8 mouse cellular contexts compared by ENCODE assay signal in the genomic region with DNA sequence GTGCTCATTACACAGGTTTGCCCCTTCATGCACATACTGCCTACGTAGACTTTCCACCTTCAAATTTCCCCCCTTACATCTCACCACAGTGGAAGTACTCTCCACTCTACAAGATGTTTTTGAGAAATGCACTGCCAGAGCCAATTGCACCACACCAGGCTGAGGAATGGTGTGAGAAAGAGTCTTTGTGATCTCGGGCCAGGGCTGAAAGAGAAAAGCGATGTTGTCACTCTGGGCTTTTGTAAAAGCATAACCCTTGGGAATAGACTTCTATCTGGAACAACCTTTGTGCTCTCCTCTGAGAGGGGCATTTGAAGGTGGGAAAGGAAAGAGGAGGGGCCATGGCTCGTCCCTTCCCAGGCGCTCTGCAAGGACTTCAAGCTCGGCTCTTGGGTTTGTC.
"Had no signal": no experiment of that assay in that cellular context is flagged by ENCODE, and none has a peak within 500 bp of the region (broad histone marks: within the 10 kb centered on the region; RNA-seq: fewer than 3 reads in every experiment).

No protein-coding gene starts in this region.

- H3K27ac ChIP-seq: limb, embryonic 15.5 days; liver, embryonic 12.5 days; midbrain, embryonic 13.5 days had no signal

- DNase-seq: kidney, adult 8-10 months; kidney, postnatal 25 days; layer of hippocampus, postnatal 36 days; right cerebral cortex, postnatal 14 days; thymus, postnatal 36 days had no signal

- H3K4me3 ChIP-seq: limb, embryonic 15.5 days; liver, embryonic 12.5 days; midbrain, embryonic 13.5 days had no signal

- H3K9ac ChIP-seq: limb, embryonic 15.5 days; liver, embryonic 12.5 days; midbrain, embryonic 13.5 days had no signal

- ATAC-seq: liver, embryonic 12.5 days; midbrain, embryonic 13.5 days had no signal

- H3K9me3 ChIP-seq: limb, embryonic 15.5 days; liver, embryonic 12.5 days; midbrain, embryonic 13.5 days had no signal

- H3K4me1 ChIP-seq: liver, embryonic 12.5 days; midbrain, embryonic 13.5 days had no signal

- H3K27me3 ChIP-seq: limb, embryonic 15.5 days; liver, embryonic 12.5 days; midbrain, embryonic 13.5 days had no signal

- H3K4me2 ChIP-seq: limb, embryonic 15.5 days; liver, embryonic 12.5 days; midbrain, embryonic 13.5 days had no signal

- H3K36me3 ChIP-seq: limb, embryonic 15.5 days; liver, embryonic 12.5 days; midbrain, embryonic 13.5 days had no signal
